Mouse (Mus musculus) kidney, postnatal 10 days (tissue): ENCODE results near the gene Slc24a3.

ENCODE experiments used
- DNase-seq: peaks from one replicate; pipeline ENCODE4 v3.0.0; 2021; ENCODE audit warnings: mixed read lengths

Gene Slc24a3

DNA sequence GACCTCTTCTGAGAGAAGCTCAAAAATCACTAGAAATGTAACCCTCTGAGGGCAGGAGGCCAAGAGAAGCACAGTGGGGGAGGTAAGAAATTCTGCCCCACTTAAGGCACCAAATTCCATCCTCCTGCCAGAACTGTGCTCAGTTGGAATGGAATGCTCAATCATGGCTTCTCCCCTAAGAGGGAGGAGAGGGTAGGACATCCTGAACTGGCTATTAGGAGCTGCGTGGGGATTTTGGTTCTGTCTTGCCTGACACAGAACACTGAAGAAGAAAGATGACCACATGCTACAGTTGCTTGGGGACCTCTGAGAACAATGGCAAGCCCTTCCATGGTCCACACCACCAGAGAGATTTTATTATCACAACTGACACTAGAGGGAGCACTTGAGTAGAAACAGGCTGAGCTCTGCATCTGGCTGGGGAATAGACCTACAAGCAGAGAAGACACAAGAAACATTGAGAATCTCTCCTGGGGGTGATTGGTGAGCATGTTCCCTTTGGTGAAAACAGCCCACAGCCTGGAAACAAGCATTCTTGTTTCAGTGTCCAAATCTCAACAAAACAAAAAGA, 389.9 kb downstream of the Slc24a3 start:
- peak; percentile 25 for DNase-seq

DNA sequence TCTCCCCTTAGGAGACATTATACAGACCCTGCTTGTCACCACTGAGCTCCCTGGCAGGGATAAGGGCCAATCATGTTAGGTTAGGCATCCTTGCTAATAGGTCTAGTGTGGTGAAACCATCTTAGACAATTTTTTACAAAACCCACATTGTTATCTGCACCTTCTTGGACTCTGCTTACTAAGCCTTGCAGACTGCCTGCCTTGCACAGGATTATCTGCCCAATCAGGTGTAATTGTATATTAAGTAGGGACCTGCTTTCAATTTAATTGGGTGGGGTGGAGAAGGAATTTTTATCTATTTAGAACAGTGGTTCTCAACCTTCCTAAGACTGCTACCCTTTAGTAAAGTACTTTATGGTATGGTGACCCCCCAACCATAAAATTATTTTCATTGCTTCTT, 394.9 kb downstream of the Slc24a3 start:
- DNase-seq: no peak

DNA sequence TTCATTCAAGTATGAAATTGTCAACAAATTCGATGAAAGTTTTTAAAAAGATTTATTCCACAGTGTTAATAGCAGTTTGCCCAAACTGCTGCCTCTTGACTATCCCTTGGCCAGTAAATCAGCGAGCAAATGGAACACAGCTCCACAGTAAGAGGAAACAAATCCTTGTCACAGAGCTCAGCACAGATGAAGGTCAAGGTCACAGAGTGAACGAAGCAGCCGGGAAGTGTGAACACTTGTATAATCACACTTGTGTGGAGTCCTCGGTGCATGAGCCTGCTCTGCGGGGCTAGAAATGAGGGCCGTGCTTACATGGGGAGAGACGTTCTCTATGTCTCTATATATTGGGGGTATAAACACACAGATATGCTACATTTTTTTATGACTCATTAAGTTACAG, 397.0 kb downstream of the Slc24a3 start:
- DNase-seq: no peak

GRCm38 (mm10) chr2:145566904-145567303, 399.4 kb downstream of the Slc24a3 start:
- no peak for DNase-seq

DNA sequence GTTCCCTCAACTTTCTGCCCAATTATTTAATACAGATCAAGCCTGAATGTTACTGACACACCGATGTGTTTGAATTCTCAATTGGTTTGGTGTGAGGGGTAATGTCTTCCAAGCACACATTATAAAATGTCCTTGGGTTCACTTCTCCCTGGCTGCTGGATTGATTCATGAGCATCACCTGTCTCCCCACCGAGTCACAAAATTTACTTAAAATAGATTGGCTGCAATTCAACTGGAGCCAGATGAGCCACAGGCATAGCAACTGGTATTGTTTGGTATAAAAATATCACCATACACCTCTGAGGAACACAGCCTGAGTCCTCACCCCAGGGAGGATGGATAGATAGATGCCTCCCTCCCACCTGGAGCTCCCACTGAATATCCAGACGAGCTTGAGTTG, 404.4 kb downstream of the Slc24a3 start:
- no peak for DNase-seq

GRCm38 (mm10) chr2:145574148-145574547, 406.6 kb downstream of the Slc24a3 start:
- DNase-seq: no peak

DNA sequence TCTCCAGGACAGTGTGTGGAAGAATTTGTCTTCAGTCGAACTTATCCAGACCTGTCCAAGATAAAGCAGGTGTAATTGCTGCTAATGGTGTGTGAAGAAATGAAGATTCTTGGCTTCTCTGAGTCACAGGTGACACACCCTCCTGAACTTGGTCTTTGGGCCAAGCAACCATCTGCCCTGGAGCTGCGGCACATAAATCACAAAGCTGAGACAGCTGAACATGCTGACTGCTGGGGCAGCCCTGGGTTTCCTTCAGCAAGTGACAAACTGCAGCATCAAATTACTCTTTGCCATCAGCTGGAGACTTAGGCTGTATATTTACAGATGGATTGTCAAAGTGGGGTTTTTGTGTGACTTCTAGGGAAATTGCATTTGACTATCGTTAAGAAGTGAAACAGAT, 415.5 kb downstream of the Slc24a3 start:
- no peak for DNase-seq

- DNase-seq: no peak
Measured at GRCm38 (mm10) chr2:145585437-145585836, 417.9 kb downstream of the Slc24a3 start.

DNA sequence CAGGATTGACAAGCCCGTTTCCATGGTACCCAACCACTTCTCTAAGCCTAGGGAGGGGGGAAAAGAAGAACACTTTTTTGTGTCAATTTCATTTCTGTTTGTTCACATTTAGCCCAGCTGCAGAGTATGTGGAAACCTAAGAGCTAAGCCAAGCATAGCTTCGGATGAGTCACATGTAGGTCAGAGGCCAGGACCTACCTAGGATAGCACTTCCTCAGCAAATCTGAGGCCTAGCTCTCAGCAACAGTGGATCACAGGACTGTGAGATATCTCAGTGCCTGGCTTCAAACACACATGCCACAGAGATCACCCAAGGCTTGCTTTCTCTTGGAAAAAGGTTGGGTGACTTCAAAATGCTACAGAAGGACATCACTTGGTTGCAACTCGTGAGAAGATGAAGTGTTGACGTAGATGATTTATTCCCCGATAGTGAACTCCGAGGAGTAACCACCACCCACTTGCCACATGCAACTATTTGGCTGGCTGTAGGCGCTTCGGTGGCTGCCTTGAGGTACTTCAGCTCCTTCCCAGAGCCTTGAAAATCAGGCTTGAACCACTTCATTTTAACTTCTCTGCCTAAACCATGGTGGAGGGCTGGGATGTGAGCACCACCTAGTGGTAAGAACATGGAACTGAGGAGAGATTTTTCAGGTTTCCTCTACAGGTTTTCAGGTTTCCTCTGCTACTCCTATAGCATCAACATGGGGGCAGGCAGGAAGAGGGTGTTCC, 420.6 kb downstream of the Slc24a3 start:
- DNase-seq: peak; percentile 56

DNA sequence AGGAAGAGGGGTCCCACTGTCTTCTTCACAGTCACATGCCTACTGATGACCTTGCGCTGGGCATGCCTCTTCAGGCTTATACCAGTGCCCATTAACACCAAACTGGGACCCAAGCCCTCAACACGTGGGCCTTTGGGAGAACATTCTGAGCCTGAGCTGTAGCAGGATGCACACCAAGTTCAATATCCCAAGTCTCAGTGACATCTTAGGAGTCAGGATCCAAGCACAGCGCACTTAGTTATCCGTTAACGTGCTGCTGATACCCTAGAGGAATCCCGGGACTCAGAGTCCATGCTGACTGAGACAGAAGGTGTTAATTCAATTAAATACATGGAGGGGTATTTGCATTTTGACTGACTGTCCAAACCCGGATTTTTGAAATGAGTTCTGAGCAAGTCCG, 424.3 kb downstream of the Slc24a3 start:
- DNase-seq: no peak

- peak; percentile 40 for DNase-seq
Measured at GRCm38 (mm10) chr2:145593649-145594347, 426.2 kb downstream of the Slc24a3 start.

DNA sequence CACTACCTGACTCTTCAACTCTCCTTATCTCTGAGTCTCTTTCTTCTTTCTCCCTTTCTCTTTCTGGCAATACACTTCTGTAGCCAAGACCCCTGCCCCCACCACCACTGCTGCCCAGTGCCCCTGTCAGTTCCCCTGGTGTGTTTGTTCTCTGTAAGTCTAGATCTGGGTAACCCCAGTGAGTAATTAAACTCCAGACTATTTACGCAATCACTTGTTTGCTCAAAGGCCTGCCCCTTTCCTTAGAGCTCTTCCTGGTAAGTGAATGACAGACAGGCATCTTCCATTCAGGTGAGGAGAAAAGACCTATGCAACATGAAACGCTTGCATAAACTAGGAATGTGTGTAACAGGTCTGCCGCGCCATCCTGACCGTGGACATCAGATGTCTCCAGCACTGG, 430.3 kb downstream of the Slc24a3 start:
- no peak for DNase-seq

- DNase-seq: no peak
Measured at GRCm38 (mm10) chr2:145607844-145608243, 440.3 kb downstream of the Slc24a3 start.

DNA sequence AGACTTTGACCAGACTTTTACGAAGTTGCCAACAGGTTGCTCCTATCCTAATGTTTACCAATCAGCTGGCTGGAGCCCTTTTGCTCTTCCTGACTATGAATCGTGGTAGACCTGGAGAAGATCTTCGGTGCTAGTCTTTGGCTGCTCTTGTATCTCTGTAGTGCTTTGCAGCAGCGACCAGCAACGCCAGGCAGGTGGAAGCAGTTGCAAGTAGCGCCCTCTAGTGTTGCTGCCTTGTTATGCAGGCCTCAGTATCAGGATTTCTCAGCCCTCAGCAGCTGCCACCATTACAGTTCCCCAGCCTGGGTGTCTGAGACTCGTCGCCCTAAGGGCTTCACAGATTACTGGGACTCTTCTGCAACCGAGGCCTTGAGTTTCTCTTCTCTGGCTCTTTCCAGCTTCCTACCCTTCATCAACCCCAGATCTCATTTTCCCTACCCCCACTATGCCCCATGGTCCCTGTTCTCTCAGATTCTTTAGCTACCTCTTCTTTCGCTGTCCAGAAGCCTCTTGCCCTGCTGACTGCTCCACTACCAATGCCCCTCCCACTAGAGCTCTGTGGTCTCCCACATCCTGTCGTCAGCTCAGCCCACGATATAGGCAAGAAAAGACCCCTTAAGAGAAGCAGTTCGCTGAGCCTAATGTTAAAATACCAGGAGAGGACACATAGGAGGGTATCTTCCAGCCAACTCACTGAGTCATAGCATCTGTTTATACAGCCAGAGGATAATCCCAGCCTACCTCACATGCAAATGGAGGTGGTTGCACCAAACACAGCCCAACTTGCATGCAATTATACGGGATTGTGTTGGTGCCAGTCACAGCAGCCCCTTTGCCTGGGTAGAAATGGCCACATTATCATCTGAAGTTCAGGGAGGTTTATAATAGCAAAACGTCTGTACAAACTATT, 443.5 kb downstream of the Slc24a3 start:
- DNase-seq: peak; percentile 70

DNA sequence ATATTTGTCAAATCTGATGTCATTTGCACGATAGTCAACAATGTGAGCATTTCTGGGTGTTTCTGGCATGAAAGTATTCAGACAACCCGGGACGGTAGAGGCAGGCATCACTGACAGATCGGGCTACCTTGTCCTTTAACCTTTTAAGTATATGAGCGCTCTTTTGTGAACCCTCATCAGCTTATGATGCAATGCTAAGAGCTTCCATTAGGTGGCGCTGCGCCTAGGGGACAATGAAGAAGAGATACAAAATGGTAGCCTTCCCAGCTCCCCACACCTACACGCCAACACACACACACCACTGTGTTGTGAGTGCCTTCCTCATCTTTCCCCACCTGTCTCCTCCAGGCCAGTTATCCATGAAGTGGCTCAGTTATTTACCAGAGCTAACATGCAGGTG, 445.4 kb downstream of the Slc24a3 start:
- DNase-seq: peak; percentile 26

- no peak for DNase-seq
Measured at GRCm38 (mm10) chr2:145613705-145614104, 446.2 kb downstream of the Slc24a3 start.

GRCm38 (mm10) chr2:145619688-145620087, 452.1 kb downstream of the Slc24a3 start:
- peak; percentile 19 for DNase-seq

- DNase-seq: no peak
Measured at GRCm38 (mm10) chr2:145620709-145621108, 453.2 kb downstream of the Slc24a3 start.

GRCm38 (mm10) chr2:145621119-145621518, 453.6 kb downstream of the Slc24a3 start:
- DNase-seq: no peak

DNA sequence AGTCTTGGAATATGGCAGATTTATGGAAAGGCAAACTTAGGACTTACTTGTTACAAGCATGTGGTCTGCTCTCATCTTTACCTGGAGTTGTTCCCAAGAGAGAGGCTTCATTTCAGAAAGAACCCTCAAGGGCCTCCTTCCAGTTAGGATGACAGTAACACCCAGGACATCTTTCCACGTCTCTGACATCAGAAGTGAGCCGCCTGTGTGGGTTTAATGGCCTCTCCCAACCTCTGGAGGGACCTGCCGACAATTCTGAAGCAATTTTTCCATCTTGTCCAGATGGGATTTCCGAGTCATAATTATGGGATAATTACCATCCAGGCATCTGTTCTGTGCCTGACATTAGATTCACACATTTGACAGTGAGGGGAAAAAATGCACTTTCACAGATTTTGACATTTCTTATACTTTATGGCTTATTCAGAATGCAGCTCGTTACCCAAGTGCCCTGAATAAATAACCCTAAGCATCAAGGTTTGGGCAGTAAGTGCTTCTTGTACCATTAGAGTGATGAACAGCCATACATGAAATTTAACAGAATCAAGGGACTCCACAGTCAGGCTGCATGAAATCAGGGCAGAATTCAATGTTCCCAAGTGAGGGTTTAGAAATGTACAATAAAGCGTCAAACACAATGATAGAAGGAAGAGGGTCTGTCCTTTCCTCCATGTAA, 463.7 kb downstream of the Slc24a3 start:
- no peak for DNase-seq

GRCm38 (mm10) chr2:145631799-145632174, 464.2 kb downstream of the Slc24a3 start:
- no peak for DNase-seq

DNA sequence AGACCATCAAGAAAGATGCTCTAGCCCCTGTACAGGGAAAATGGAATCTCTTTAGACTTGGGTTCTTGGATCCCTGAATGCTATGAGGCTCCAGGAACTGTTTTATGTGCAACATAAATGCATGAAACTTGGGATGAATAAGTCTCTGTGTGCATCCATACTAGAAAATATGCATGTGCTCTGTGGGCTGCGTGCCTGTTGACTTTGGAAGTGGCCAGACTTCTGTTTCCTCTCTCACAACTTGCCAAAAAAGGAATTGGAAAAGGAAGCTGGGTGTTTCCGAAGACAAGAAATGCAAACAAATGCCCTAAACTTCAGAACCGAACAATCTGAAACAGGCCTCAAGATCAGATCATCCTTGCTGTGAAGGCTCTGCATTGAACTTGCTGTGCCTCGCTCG, 466.3 kb downstream of the Slc24a3 start:
- DNase-seq: peak; percentile 39
